Mouse (Mus musculus): ENCODE data around the gene Mogat2.
A peak's percentile ranks its signal among the peaks of the same experiment; 100 is the strongest.

The Mogat2 gene

GRCm38 (mm10) chr7:99238417-99238816 lies at the start of gene Mogat2:
Mogat2 (minus strand) TSS chr7:99238619.
- DNase-seq = no peak

- DNase-seq = no peak
Observed at GRCm38 (mm10) chr7:99287287-99287686, 48.9 kb upstream of the Mogat2 start.

- DNase-seq = no peak
Observed at GRCm38 (mm10) chr7:99279586-99279985, 41.2 kb upstream of the Mogat2 start.

- no peak for DNase-seq
Observed at GRCm38 (mm10) chr7:99278309-99278708, 39.9 kb upstream of the Mogat2 start.

- no peak for DNase-seq
Observed at GRCm38 (mm10) chr7:99276679-99277078, 38.3 kb upstream of the Mogat2 start.

- DNase-seq = no peak
Observed at GRCm38 (mm10) chr7:99275131-99275530, 36.7 kb upstream of the Mogat2 start.

GRCm38 (mm10) chr7:99271630-99272029 lies 33.2 kb upstream of the Mogat2 start:
- DNase-seq = no peak

- no peak for DNase-seq
Observed at GRCm38 (mm10) chr7:99268951-99269945, 30.8 kb upstream of the Mogat2 start.

- no peak for DNase-seq
Observed at GRCm38 (mm10) chr7:99268506-99268900, 30.1 kb upstream of the Mogat2 start.

- peak; percentile 5 for DNase-seq
Observed at GRCm38 (mm10) chr7:99267897-99268505, 29.6 kb upstream of the Mogat2 start.

GRCm38 (mm10) chr7:99267251-99267896 lies 29.0 kb upstream of the Mogat2 start, which contains the start of gene Map6:
Map6 (plus strand) TSS chr7:99267447.
- DNase-seq = peak; percentile 13

GRCm38 (mm10) chr7:99264597-99264996 lies 26.2 kb upstream of the Mogat2 start:
- no peak for DNase-seq

- DNase-seq = no peak
Observed at GRCm38 (mm10) chr7:99263509-99263908, 25.1 kb upstream of the Mogat2 start.

- DNase-seq = no peak
Observed at GRCm38 (mm10) chr7:99261900-99262299, 23.5 kb upstream of the Mogat2 start.

GRCm38 (mm10) chr7:99255006-99255405 lies 16.6 kb upstream of the Mogat2 start:
- DNase-seq = no peak

- no peak for DNase-seq
Observed at GRCm38 (mm10) chr7:99250386-99250785, 12.0 kb upstream of the Mogat2 start.

- DNase-seq = peak; percentile 16
Observed at GRCm38 (mm10) chr7:99249582-99249911, 11.1 kb upstream of the Mogat2 start.

- DNase-seq = peak; percentile 31
Observed at GRCm38 (mm10) chr7:99248906-99249581, 10.6 kb upstream of the Mogat2 start.

GRCm38 (mm10) chr7:99248157-99248742 lies 9.8 kb upstream of the Mogat2 start:
- no peak for DNase-seq

GRCm38 (mm10) chr7:99242097-99242496 lies 3.7 kb upstream of the Mogat2 start:
- DNase-seq = no peak

GRCm38 (mm10) chr7:99236888-99237660 lies 1.3 kb downstream of the Mogat2 start:
- no peak for DNase-seq

- no peak for DNase-seq
Observed at GRCm38 (mm10) chr7:99235657-99236056, 2.8 kb downstream of the Mogat2 start.
